Mouse (Mus musculus) T-helper 2 cell (primary cell): ENCODE measurements around the gene Wapl.

ENCODE experiments used
- in situ Hi-C: fragments of 300-600 bp; cut with MboI, MseI; formaldehyde crosslinking; loops from one replicate; pipeline ENCODE4 v1.15.1; 2025; ENCODE audit warnings: high pct_unique_total_duplicates

The Wapl gene

GRCm38 (mm10) chr14:34673395-34674228, at the start of gene Wapl:
Gene Wapl (plus strand): TSS chr14:34673928.
- in situ Hi-C loops: loop anchor here (5.0 kb wide), 1 partner anchor 89 kb away; no protein-coding TSS in a partner anchor

- in situ Hi-C loops: no loop called here
These were observed 46.9 kb upstream of the Wapl start for GRCm38 (mm10) chr14:34626824-34627223.

- in situ Hi-C loops: no loop called here
These were observed 40.8 kb upstream of the Wapl start for GRCm38 (mm10) chr14:34632722-34633448.

DNA sequence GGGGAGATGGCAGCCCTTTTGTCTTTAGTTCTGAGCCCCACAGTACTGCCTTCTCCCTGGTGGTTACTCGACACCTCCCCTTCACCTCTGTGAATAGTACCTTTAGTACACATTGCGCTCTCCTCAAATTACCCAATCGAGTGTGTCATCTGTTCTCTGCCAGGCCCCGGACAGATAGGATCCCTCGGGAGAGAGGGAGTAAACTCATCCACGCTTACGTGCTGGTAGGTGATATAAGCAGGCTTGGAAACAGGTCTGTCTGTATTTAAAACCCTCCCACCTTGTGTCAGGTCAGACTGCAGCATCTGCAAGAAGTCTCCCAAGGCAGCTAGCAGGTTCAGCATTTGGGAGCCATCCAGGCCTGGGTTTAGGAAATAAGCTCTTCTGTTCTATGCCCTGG, 38.5 kb upstream of the Wapl start:
- in situ Hi-C loops: no loop called here

DNA sequence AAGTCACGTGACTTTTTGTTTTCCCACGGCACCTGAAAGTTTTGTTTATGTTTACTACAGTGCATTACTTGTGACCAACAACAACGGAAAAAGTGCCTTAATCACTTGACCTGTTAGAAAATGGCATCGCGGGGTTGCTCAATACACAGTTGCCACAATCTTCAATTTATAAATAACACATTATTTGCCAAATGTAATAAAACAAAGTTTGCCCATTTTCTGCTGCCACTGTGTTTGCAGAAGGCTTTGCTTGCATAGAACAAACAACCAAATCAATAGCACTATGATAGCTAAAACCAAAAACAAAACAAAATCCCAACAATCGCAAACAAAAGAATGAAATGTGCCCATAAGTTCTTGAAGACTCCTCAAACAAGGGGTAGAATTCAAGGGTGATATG, 38.0 kb upstream of the Wapl start:
- in situ Hi-C loops: no loop called here

DNA sequence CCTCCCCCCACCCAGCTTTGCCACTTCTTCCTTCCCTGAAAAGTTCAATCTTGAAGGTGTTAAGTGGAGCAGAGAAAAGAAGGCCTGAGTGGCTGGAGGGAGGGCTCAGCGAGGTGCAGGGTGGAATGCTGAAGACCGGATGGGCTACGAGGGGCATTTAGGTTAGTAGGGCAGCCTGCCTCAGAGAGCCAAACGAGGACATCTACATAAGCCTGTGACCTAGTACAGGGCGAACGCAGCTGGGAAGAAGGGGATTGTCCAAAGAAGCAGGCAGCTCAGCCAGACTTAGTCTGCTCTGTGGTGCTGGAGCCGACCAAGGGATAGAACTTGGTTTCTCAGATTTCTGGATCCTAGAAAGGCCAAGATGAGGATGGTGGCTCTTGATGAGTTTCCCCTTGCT, 29.6 kb upstream of the Wapl start:
- in situ Hi-C loops: no loop called here

DNA sequence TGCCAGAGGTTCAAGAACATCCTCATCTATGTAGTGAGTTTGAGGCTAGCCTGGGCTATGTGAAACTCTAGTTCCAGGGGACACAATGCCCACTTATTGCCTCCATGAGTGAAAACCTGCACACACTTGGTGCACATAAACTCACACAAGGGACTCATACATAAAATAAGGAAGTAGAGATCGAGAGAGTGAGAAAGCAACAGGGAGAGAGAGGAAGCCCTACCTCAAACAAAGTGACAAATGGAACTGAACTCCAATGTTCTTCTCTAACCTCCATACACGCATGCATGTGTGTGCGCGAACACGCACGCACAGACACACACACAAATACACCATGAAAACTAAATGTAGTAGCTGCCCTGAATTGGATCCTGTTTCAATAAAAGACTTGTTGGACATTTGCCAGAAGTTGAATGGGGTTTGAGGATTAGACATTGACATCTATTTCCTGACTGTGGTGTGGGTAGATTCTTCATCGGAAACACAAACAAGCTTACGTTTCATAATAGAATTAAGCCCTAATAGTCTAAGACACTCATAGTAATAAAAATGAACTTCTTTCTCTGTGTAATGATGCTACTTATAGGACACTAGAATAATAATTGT, 25.8 kb upstream of the Wapl start:
- in situ Hi-C loops: no loop called here

DNA sequence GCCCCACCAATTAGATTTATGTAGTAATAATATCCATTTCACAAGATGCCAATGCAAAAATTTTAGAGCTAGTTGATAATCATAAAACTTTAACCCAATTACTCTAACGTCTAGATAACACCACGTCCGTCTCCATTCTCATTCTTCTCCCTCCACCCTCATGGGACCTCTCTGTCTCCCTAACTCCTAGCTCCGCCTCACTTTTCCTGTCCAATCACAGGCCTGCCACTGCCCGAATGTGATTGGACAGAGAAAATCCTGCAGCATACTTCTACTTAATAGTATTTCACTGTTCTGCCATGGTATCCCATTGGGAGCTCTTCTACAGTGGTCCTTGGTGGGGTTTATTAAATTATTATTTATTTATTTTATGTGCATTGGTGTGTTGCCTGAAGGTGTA, 16.6 kb upstream of the Wapl start:
- in situ Hi-C loops: no loop called here

DNA sequence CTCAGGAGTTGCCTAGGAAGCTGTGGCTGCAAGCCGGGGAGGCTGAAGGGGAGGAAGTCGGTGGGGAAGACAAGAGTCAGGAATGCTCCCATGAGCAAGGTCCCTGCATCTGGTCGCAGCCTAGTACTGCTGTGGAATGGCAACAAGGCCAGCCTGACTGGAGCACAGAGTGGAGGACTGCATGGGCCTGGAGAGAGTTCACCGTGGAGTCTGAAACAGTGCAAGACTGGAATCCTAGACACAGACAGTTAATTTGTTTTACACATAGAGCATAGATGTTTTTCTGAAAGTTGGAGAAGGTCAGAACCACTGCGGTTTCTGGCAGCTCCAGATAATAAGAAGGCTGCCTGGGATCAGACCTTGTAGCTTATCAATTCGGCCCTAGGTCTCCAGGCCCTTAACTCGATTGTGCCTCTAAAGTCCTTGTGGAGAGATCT, 13.4 kb upstream of the Wapl start:
- in situ Hi-C loops: loop anchor here (5.0 kb wide), 1 partner anchor 38 kb away; no protein-coding TSS in a partner anchor

DNA sequence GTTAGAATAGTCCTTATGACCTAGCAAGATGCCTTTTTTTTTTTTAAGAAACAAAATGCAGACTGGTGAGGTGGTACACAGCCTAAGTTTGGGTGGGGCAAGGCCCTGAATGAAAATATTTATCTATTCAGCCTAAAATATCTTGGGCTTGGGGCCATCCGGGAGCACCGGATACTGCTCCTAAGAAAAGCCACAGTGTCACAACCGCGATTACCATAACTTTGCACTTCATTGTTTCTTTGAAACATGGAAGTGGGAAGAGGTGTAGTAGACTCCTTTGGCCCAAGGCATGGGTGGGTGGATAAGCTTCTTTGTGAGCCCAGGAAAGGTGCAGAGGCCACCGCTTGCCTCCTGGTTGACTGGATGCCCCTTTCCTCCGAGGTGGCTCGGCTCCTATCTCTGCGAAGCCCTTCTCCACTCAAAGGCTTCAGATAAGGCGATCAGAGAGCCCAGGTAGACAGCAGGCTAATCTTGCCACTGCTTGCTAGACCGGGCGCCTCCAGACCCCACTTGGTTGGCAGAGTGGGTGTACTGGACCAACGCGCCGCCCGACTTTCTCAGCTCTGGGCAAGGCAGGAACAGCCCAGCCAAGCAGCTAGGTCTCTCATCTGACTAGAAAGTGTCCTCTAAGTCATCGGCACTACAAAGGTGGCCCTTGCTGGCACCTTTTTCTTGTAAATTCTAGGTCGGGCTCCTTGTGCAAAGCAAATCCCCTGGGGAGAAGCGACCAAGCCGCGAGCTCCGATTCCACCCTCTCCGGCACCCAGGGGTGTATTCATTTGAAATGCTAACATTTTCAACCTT, 12.7 kb upstream of the Wapl start:
- in situ Hi-C loops: loop anchor here (5.0 kb wide), 1 partner anchor 39 kb away; no protein-coding TSS in a partner anchor

GRCm38 (mm10) chr14:34661621-34662477, 11.9 kb upstream of the Wapl start:
- in situ Hi-C loops: loop anchor here (5.0 kb wide), 1 partner anchor 40 kb away; no protein-coding TSS in a partner anchor

- in situ Hi-C loops: loop anchor here (5.0 kb wide), 1 partner anchor 40 kb away; no protein-coding TSS in a partner anchor
These were observed 11.3 kb upstream of the Wapl start for GRCm38 (mm10) chr14:34662478-34662826.

DNA sequence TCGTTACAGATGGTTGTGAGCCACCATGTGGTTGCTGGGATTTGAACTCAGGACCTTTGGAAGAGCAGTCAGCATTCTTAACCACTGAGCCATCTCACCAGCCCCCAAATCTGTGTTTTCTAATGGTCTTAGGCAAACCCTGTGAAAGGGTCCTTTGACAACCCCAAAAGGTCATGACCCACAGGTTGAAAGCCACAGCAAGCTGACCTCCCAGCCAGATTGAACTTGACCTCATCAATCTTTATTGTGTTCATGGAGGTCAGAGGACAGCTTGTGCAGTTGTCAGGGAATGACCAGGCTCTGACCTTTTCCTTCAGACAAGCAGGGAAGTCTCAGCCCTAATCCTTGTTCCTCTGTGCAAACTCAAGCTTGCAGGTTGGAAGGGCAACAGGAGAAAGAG, 10.3 kb upstream of the Wapl start:
- in situ Hi-C loops: loop anchor here (5.0 kb wide), 1 partner anchor 41 kb away; no protein-coding TSS in a partner anchor

GRCm38 (mm10) chr14:34669082-34669481, 4.6 kb upstream of the Wapl start:
- in situ Hi-C loops: no loop called here

DNA sequence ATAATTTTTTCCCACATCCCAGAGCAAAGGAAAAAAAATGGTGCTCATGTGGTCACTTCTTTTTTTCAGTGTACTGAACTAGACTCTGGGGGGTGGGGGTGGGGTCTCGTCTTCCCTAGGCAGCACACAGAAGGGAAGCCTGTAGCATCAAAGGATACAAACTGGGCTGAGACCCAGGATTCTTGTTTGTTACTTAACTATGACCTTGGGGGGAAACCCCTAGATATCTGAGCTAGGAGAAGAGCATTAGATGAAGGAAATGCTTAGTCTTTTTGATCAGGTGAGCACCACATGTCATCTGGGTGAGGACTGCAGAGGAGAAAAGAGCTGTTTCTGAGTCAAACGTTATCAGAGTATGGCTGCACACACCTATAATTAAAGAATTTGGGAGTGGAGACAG, 3.5 kb upstream of the Wapl start:
- in situ Hi-C loops: loop anchor here (5.0 kb wide), 1 partner anchor 92 kb away; no protein-coding TSS in a partner anchor

- in situ Hi-C loops: loop anchor here (5.0 kb wide), 1 partner anchor 88 kb away; no protein-coding TSS in a partner anchor
These were observed 582 bp downstream of the Wapl start for GRCm38 (mm10) chr14:34674229-34674791.

GRCm38 (mm10) chr14:34674932-34675331, 1.2 kb downstream of the Wapl start:
- in situ Hi-C loops: loop anchor here (5.0 kb wide), 1 partner anchor 87 kb away; no protein-coding TSS in a partner anchor

DNA sequence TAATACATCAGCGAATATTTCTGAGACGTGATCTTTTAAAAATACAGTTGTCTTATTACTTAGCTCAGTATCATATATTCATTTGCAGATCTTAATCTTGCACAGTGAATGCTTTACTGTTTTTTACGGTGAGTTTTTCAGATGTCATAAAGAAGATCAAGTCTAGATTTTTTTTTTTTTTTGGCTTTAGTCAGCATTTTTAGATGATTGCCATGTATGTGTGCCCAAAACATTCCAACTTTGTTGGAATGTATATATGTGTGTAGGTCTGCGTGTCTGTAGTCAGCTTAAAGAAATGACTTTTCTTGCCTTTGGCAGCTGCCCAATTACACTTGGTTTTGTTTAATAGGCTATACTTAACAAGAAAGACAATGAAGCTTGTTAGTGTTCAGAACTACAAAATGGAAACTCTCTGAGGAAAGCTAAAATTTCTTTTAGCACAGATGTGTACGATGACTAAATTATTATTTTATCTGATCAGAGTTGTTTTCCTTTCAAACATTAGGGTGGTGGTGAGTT, 1.7 kb downstream of the Wapl start:
- in situ Hi-C loops: no loop called here

DNA sequence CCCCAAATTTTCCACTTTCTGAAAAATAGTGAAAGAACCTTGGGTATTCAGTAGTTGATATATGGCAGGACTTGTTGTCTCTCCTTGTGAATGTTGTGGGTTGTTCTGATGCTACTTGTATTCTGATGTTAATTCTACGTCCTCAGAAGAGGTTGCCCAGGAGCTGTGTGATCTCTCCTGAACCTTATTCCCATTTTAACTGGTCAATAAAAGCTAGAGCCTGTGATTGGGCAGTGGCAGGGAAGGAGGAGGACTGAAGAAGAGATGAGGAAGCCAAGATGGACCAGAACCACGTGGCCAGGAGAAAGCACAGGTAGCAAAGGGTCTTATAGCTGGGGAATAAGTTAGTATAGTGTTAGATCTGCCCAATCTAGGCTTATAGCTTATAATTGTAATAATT, 7.1 kb downstream of the Wapl start:
- in situ Hi-C loops: no loop called here

DNA sequence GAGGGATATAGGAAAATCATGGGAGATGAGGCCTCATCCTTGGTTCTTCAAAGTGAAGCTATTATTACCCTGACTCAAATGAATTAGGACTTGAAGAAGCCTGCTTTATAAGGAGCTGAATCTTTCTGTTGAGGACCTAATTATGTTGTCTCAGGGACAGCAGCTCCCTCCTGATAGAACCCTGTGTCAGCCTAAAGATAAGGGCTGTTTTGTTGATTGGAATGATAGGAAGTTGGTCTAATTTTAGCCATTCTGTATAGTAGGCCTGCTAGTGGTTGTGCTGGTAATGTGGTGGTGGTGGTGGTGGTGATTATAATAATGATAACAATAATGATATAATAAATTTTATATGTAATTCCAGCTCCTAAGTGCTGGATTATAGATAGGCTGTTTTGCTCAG, 11.3 kb downstream of the Wapl start:
- in situ Hi-C loops: no loop called here
